Mouse (Mus musculus) megakaryocyte-erythroid progenitor cell, adult 5-6 weeks (primary cell): ENCODE measurements around the gene Unc50. TPM values are rescaled to one million over a fixed set of nuclear protein-coding genes. Genes with fewer than 3 reads are reported as not detected.

ENCODE experiments used
- ATAC-seq: replicated peaks from 2 replicates; pipeline ENCODE4 v1.8.0; 2016; ENCODE audit warnings: mild to moderate bottlenecking, inconsistent platforms; ENCODE audit not compliant: severe bottlenecking, poor library complexity, low FRiP score, low TSS enrichment
- total RNA-seq, 2 experiments: library from RNA; stranded (forward) in 1 of 2; stranded (reverse) in 1 of 2; fragments of 200-1000, 215-1000 nt in 1 of 2; fragments of >200 nt in 1 of 2; fragmentation: Nextera tagmentation in 1 of 2; gene quantifications; 2 replicates each; pipeline ENCODE4 v1.2.3; 2014 to 2017

Gene Unc50
- 33.5 and 42.9 TPM in 2 replicates for total RNA-seq (2014; fragmentation: Nextera tagmentation)
- total RNA-seq (2017): 45.7 and 46.1 TPM in 2 replicates

GRCm38 (mm10) chr1:37429366-37430296 lies at the start of gene Unc50, which contains the start of gene Coa5:
Unc50 (plus strand) TSS chr1:37430139.
Coa5 (minus strand) TSS chr1:37430103.
- peak; percentile 96 for ATAC-seq

DNA sequence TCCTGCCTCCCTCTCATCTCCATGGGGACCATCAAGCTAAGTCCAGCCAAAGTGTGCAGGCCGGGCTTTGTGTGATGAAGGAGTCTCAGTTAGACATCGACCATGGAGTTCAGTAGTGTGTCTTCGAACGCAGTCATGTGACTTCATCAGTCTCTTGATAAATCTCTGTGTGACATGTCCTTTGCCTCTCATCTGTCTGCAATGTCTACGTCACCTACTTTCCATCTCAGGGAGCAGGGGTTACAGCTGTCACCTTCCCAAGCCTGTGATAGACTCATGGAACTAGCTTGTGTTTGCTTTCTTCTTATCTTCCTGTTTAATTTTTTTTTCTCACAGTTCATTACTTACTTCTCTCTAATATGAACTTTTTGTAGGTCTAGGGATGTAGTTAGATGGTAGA lies 49.0 kb upstream of the Unc50 start:
- ATAC-seq: no peak

DNA sequence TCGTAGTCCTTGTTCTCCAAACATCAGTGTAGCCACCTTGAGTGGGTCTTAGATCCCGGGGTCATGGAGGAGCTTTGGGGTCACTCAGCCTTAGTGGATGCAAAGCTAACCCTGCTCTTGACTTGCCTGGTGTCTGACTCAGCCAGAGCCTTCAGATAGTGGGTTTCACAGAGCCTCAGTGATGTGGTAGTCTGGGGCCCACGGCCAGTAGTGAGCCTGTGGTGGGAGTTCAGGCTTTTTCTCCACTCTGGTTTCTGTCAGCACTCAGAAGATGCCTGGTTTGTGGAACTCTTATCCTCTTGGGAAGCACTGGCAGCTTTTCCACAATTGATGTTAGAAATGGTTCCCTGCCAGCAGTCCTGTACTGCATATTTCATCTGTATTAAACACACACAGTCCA lies 45.6 kb upstream of the Unc50 start:
- ATAC-seq: no peak

DNA sequence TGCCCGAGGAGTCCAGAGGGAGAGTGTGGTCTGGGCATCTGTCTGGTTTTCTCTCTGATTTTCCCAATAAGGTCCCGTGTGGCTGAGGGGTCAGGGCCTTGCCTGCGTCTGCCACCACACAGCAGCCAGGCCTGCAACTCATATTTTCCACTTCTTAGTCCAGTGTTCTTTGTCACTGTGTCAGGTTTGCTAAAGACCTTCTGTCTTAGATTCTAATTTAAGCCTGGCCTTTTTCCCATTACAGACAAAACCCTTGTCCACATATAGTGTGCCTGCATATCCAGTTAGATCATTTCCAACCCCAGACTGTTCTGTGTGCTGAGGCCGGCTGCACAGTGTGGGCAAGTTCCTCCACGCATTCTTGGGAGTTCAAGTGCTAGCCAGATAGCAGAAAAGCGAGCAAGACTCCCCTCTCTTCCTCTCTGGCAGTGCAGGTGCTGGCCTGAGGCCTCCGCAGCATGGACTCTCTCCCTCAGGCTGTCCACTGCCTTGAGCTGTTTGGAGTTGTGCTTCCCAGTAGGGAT lies 43.4 kb upstream of the Unc50 start:
- no peak for ATAC-seq

DNA sequence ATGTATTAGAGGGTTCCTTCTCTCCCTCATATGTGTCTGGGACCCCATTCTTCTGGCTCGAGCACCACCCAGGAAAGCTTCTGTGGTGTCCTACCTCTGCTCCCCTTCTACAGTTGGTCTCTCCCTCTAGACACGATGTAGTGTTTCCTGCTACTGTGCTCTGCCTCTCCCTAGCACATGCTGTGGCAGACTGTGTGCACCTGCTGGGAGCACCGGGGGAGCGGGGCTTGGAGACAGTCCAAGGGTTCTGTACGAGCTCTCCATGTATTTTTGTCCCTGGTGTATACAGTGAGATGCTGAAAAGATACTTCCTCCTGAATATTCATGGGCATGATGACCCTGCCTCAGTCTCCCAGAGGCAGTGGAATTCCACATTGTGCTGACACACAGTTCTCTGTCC lies 36.8 kb upstream of the Unc50 start:
- no peak for ATAC-seq

- no peak for ATAC-seq
Measured at GRCm38 (mm10) chr1:37396481-37396880, 33.5 kb upstream of the Unc50 start.

GRCm38 (mm10) chr1:37398961-37399360 lies 31.0 kb upstream of the Unc50 start:
- no peak for ATAC-seq

DNA sequence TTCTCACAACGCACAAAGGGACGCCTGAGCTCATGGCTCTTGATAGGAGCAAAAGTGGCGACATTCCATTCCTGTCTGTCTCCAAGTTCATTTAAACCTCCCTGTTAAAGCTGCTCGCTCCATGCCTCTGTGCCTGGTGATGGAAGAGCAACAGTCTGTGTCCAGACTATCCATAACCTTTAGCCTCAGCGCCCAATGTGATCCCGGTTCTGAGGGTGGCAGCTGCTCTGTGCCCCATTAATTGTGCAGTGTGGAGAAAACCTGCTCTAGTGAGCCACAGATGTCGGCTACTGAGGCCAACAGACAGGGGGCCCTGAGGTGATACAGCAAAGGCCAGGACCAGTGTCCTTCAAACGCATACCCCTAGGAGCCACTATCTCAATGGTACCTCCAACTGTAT lies 30.2 kb upstream of the Unc50 start:
- no peak for ATAC-seq

- ATAC-seq: peak; percentile 77
Measured at GRCm38 (mm10) chr1:37401687-37402086, 28.3 kb upstream of the Unc50 start.

- ATAC-seq: no peak
Measured at GRCm38 (mm10) chr1:37405137-37405536, 24.8 kb upstream of the Unc50 start.

- ATAC-seq: no peak
Measured at GRCm38 (mm10) chr1:37407228-37407627, 22.7 kb upstream of the Unc50 start.

DNA sequence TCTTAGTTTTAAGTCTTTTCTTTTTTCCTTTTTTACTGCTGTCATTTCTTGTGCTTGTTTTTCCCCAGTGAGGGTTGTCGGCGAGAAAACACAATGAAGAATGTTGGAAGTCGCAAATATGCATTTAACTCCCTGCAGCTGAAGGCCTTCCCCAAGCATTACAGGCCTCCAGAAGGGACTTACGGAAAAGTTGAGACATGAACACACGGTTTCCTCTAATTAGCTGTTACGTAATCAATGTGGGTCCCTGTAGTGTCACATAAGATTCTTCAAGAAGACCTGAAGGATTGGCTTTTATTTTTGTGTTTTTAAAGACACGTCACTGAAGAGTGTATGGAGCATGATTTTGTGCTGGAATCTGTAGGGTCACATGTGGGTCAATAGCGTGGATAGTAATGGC lies 21.9 kb upstream of the Unc50 start:
- ATAC-seq: no peak

DNA sequence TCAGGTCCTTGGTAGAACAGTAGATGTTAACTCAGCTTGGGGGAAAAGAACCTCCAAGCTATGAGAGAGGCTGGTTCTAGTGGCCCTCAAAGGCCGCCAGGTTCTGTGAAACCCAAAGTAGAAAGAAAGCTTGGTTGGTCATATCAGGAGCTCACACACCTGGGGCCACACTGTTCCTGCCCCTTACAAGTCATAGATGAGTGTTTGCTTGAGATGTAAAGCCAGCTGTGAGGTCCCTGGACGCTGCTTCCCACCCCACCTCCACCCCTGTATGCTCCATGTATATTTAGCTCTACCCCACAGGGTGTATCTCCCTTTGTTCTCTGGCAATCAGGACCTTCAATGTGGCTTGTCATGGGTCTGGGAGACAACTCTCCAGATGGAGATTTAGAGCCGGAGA lies 21.3 kb upstream of the Unc50 start:
- ATAC-seq: no peak

- ATAC-seq: peak; percentile 84
Measured at GRCm38 (mm10) chr1:37409647-37410046, 20.3 kb upstream of the Unc50 start.

DNA sequence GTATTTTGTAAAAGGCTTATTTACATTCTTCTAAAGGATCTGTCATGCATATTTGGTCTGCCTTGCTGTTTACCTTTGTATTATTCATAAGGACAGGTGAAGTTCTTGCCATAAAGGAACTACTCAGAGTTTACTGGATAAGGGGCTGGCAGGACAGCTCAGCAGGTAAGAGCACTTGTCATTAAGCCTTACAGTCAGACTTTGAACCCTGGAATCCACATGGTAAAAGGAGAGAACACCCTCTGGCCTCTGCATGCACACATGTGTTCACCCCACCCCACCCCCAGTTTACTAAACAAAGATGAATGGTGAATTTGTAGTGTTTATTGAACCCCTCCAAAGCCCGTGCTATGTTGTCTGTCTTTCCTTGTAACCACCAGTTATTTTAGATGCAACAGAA lies 14.5 kb upstream of the Unc50 start:
- no peak for ATAC-seq

GRCm38 (mm10) chr1:37419420-37419819 lies 10.5 kb upstream of the Unc50 start:
- ATAC-seq: peak; percentile 99

DNA sequence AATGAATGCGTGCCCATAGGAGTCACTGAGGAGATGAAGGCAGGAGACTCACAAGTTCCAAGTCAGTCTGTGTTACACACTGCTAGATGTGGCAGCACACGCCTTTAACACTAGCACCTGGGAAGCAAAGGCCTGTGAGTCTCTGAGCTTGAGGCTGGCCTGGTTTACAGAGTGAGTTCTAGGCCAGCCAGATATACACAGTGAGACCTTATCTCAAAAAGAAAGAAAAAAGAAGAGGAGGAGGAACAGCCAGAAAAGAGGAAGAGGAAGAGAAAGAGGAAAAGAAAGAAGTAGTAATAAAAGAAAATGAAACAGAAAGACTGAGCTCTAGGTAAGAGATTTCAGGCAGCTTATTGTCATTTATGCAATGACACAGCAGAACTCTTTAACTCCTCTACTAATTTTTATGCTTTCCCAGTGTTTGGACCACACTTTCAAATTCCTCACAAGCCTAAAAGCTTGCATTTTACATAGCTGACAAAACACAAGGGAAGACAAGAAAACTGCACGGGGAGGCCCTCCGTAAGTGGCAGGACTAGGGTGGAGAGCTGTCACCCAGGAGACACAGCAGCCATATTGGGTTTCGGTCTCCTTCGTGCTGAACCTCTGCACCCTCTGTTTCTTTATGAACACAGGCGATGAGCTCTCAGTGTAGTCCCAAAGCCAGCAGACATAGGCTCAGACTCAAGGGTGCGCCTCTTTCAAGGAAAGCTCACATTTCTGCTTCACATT lies 2.6 kb upstream of the Unc50 start:
- no peak for ATAC-seq

GRCm38 (mm10) chr1:37428911-37429310 lies 1.0 kb upstream of the Unc50 start:
- ATAC-seq: 0 out of 2 replicates have a peak, but pooled peaks have one; percentile 7

GRCm38 (mm10) chr1:37430297-37430840 lies 430 bp downstream of the Unc50 start:
- no peak for ATAC-seq

DNA sequence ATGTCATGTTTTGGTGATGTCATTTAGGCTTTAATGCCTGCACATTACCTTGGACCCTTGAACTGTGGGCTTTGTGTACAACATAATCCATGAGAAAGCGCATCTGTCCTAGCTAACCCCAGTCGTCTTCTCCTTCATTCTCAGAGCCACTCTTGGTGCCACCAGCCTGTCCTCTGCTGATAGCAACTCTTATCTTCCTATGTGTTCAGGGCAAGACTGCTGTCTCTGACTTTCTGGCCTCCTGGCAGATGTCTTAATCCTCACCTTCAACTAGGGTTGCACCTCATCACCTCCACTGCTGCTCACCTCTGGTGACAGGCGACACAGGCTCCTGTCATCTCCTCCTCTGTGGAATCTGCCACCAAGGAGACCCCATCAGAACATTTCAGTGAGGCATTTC lies 6.5 kb downstream of the Unc50 start:
- peak; percentile 91 for ATAC-seq
